Mouse (Mus musculus) liver, embryonic 16.5 days (tissue): ENCODE results near the gene Tshz3. TPM values are rescaled to one million over a fixed set of nuclear protein-coding genes. Genes with fewer than 3 reads are reported as not detected.

Experiments used
- ATAC-seq: fragments of 200-750 bp; cut with Nextera tagmentation; 2 replicates; pipeline ENCODE4 v1.8.0; 2017; ENCODE audit warnings: low read depth, mild to moderate bottlenecking, moderate number of reproducible peaks, moderate library complexity
- H3K27ac ChIP-seq: fragments of 300-500 bp; sonication (generic); 2 replicates; pipeline ENCODE4 v1.5.1; 2014; ENCODE audit warnings: mild to moderate bottlenecking, low read length
- H3K27me3 ChIP-seq: fragments of 300-500 bp; sonication (generic); 2 replicates; pipeline ENCODE4 v1.6.1; 2014; ENCODE audit warnings: low read depth, low read length, mixed read lengths; ENCODE audit not compliant: control insufficient read depth, insufficient read depth
- H3K36me3 ChIP-seq: fragments of 300-500 bp; sonication (generic); 2 replicates; pipeline ENCODE4 v1.6.1; 2014; ENCODE audit warnings: mild to moderate bottlenecking; ENCODE audit not compliant: control insufficient read depth, insufficient read depth
- H3K4me1 ChIP-seq: fragments of 300-500 bp; sonication (generic); 2 replicates; pipeline ENCODE4 v1.6.1; 2014; ENCODE audit warnings: low read depth, low read length, mixed read lengths; ENCODE audit not compliant: control insufficient read depth
- H3K4me2 ChIP-seq: fragments of 300-500 bp; sonication (generic); 2 replicates; pipeline ENCODE4 v1.6.1; 2014; ENCODE audit warnings: low read depth, low read length, mixed read lengths
- H3K4me3 ChIP-seq: fragments of 300-500 bp; sonication (generic); 2 replicates; pipeline ENCODE4 v1.5.1; 2014; ENCODE audit warnings: low read depth, mild to moderate bottlenecking, low read length
- H3K9ac ChIP-seq: fragments of 300-500 bp; sonication (generic); 2 replicates; pipeline ENCODE4 v1.6.1; 2014; ENCODE audit warnings: low read depth, low read length
- H3K9me3 ChIP-seq: fragments of 300-500 bp; sonication (generic); replicated peaks from 2 replicates; pipeline ENCODE4 v1.6.1; 2016; ENCODE audit warnings: low read length; ENCODE audit not compliant: control insufficient read depth
- WGBS: fragments of 180-500 bp; shearing (Covaris S2); extraction: QIAGEN DNeasy Blood & Tissue Kit; methylation state at CpG from one replicate; pipeline ENCODE4 v1.1.7; 2014; ENCODE audit not compliant: insufficient replicate concordance; 5-methylcytosine and 5-hydroxymethylcytosine counted together
- polyA plus RNA-seq: library from polyadenylated mRNA; unstranded; fragments of >200 nt; fragmentation: Nextera tagmentation; extraction: Ambion mirVana; gene quantifications from 2 replicates; pipeline ENCODE4 v1.2.1, GENCODE M21; 2015

Tshz3 gene
- polyA plus RNA-seq, 1 experiment from 2014 or later, result 0.67 TPM

GRCm38 (mm10) chr7:36796392-36797187 is 98.7 kb downstream of the Tshz3 start:
- Histone ChIP-seq H3K27ac (no peak overlapping the region), H3K36me3 (no peaks in the 10 kb centered on the region), H3K4me1 (no peaks in the 10 kb centered on the region), H3K4me3 (no peak overlapping the region), H3K27me3 (no peaks in the 10 kb centered on the region), H3K4me2 (no peak overlapping the region), H3K9me3 (no peaks in the 10 kb centered on the region), H3K9ac (no peak overlapping the region)
- WGBS, result 68% methylated on average over 15 of the region's 15 CpGs
- no peak for ATAC-seq
